Mouse (Mus musculus) myocyte (in vitro differentiated cells): ENCODE data around the gene Ascl3. TPM values are rescaled to one million over a fixed set of nuclear protein-coding genes. Genes with fewer than 3 reads are reported as not detected.

Experiments
- H3K27me3 ChIP-seq: one replicate; pipeline ENCODE4 v1.6.1; 2011; ENCODE audit not compliant: control insufficient read depth, insufficient read depth, insufficient read length
- H3K36me3 ChIP-seq: one replicate; pipeline ENCODE4 v1.6.1; 2011; ENCODE audit not compliant: control insufficient read depth, insufficient read depth
- H3K4me2 ChIP-seq: one replicate; pipeline ENCODE4 v1.6.1; 2011; ENCODE audit warnings: low read depth, control low read depth
- H3K4me3 ChIP-seq: one replicate; pipeline ENCODE4 v1.5.1; 2011; ENCODE audit warnings: mild to moderate bottlenecking, control low read depth, moderate library complexity
- H3K79me2 ChIP-seq: one replicate; pipeline ENCODE4 v1.6.1; 2011; ENCODE audit not compliant: control insufficient read depth, insufficient read depth
- H3ac ChIP-seq: one replicate; pipeline ENCODE4 v1.6.1; 2011; ENCODE audit not compliant: control insufficient read depth, insufficient read length
- CEBPB ChIP-seq: IDR thresholded peaks from 2 replicates; pipeline ENCODE4 v1.6.1; 2011; ENCODE audit warnings: mild to moderate bottlenecking, moderate library complexity; ENCODE audit not compliant: poor library complexity, insufficient read depth, severe bottlenecking
- E2F4 ChIP-seq: IDR thresholded peaks from one replicate; pipeline ENCODE4 v1.6.1; 2011; ENCODE audit warnings: mild to moderate bottlenecking, control low read depth, moderate library complexity; ENCODE audit not compliant: insufficient read depth
- MAX ChIP-seq: IDR thresholded peaks from one replicate; pipeline ENCODE4 v1.6.1; 2011; ENCODE audit warnings: low read depth, mild to moderate bottlenecking, control low read depth
- MYOD1 ChIP-seq, 3 experiments: IDR thresholded peaks; one replicate each; pipeline ENCODE4 v1.6.1; 2011; ENCODE audit warnings: control low read depth in 2 of 3, low read depth in 2 of 3, mild to moderate bottlenecking in 2 of 3, moderate library complexity in 1 of 3; ENCODE audit not compliant: insufficient read length in 2 of 3, control insufficient read depth in 1 of 3
- MYOG ChIP-seq, 3 experiments: IDR thresholded peaks; one replicate each; pipeline ENCODE4 v1.6.1; 2011; ENCODE audit warnings: control low read depth in 2 of 3, low read depth in 2 of 3, mild to moderate bottlenecking in 2 of 3; ENCODE audit not compliant: insufficient read length in 2 of 3, control insufficient read depth in 1 of 3, insufficient read depth in 1 of 3
- POLR2A ChIP-seq: IDR thresholded peaks from one replicate; pipeline ENCODE4 v1.6.1; 2011; ENCODE audit warnings: low read depth, mild to moderate bottlenecking, control low read depth, moderate library complexity; ENCODE audit not compliant: insufficient read length
- POLR2AphosphoS2 ChIP-seq: IDR thresholded peaks from one replicate; pipeline ENCODE4 v1.6.1; 2011; ENCODE audit warnings: low read depth, control low read depth; ENCODE audit not compliant: insufficient read length
- REST ChIP-seq: IDR thresholded peaks from one replicate; pipeline ENCODE4 v1.6.1; 2011; ENCODE audit warnings: mild to moderate bottlenecking, control low read depth, moderate library complexity; ENCODE audit not compliant: insufficient read depth, insufficient read length
- SRF ChIP-seq: IDR thresholded peaks from one replicate; pipeline ENCODE4 v1.6.1; 2011; ENCODE audit warnings: low read depth; ENCODE audit not compliant: control insufficient read depth, insufficient read length
- TCF12 ChIP-seq: IDR thresholded peaks from one replicate; pipeline ENCODE4 v1.6.1; 2011; ENCODE audit warnings: mild to moderate bottlenecking, control low read depth; ENCODE audit not compliant: poor library complexity, insufficient read depth, severe bottlenecking
- TCF3 ChIP-seq: IDR thresholded peaks from one replicate; pipeline ENCODE4 v1.6.1; 2011; ENCODE audit warnings: low read depth, control low read depth; ENCODE audit not compliant: insufficient read length
- USF1 ChIP-seq: IDR thresholded peaks from one replicate; pipeline ENCODE4 v1.6.1; 2011; ENCODE audit warnings: low read depth, mild to moderate bottlenecking, control low read depth, moderate library complexity
- polyA plus RNA-seq: library from polyadenylated mRNA; unstranded; fragments of >200 nt; fragmentation: generic; extraction: Trizol; gene quantifications from one replicate; pipeline ENCODE4 v1.2.1, GENCODE M21; 2012; ENCODE audit warnings: missing spikeins

The Ascl3 gene
- 0.24 TPM for polyA plus RNA-seq

- Histone ChIP-seq H3K27me3 (no peaks in the 10 kb centered on the region), H3K4me3 (no peak within 1 kb of the TSS), H3ac (no peak within 1 kb of the TSS), H3K79me2 (no peaks in the 10 kb centered on the region), H3K36me3 (peaks cover 17% of the 10 kb centered on the region), H3K4me2 (peak within 1 kb of the TSS; percentile 42)
- TF ChIP-seq TCF12 (no peak), SRF (no peak), REST (no peak), POLR2AphosphoS2 (no peak), MAX (no peak), CEBPB (no peak), USF1 (no peak), POLR2A (no peak), TCF3 (no peak)
Measured at GRCm38 (mm10) chr7:109731626-109732025, at the start of gene Ascl3. Gene Ascl3, minus strand, starts transcription at chr7:109731726.

- no peak overlapping the region for H3ac ChIP-seq
- TF ChIP-seq TCF12 (no peak), USF1 (no peak), POLR2A (no peak), REST (no peak), MAX (no peak), TCF3 (no peak), MYOD1 (IDR thresholded peaks at IDR 0.05; ENCODE audit: control insufficient read depth in 1 of 3, insufficient read length in 2 of 3, low read depth in 2 of 3) (no peak), CEBPB (no peak), MYOG (IDR thresholded peaks at IDR 0.05; ENCODE audit: control insufficient read depth in 1 of 3, insufficient read depth in 1 of 3, insufficient read length in 2 of 3, low read depth in 2 of 3) (no peak), POLR2AphosphoS2 (no peak), SRF (no peak), E2F4 (no peak)
- peak overlapping the region; percentile 12 for H3K4me2 ChIP-seq
- peaks cover 45% of the 10 kb centered on the region for H3K27me3 ChIP-seq
- no peaks in the 10 kb centered on the region for H3K36me3 ChIP-seq
- H3K4me3 ChIP-seq = no peak overlapping the region
- H3K79me2 ChIP-seq = no peaks in the 10 kb centered on the region
Measured at GRCm38 (mm10) chr7:109781087-109781469, 49.6 kb upstream of the Ascl3 start.

- H3K79me2 ChIP-seq = no peaks in the 10 kb centered on the region
- no peak overlapping the region for H3K4me2 ChIP-seq
- H3K27me3 ChIP-seq = peaks cover 4% of the 10 kb centered on the region
- H3K36me3 ChIP-seq = no peaks in the 10 kb centered on the region
- no peak overlapping the region for H3K4me3 ChIP-seq
- no peak for TF ChIP-seq MYOG (IDR thresholded peaks at IDR 0.05; ENCODE audit: control insufficient read depth in 1 of 3, insufficient read depth in 1 of 3, insufficient read length in 2 of 3, low read depth in 2 of 3)
- no peak for TF ChIP-seq MYOD1 (IDR thresholded peaks at IDR 0.05; ENCODE audit: control insufficient read depth in 1 of 3, insufficient read length in 2 of 3, low read depth in 2 of 3)
- no peak for TF ChIP-seq TCF12
- TF ChIP-seq TCF3 = no peak
- TF ChIP-seq REST = no peak
- no peak for TF ChIP-seq CEBPB
- TF ChIP-seq MAX = no peak
- no peak for TF ChIP-seq POLR2AphosphoS2
- no peak for TF ChIP-seq SRF
- no peak for TF ChIP-seq POLR2A
- TF ChIP-seq USF1 = no peak
- TF ChIP-seq E2F4 = no peak
- H3ac ChIP-seq = no peak overlapping the region
Measured at GRCm38 (mm10) chr7:109772251-109772650, 40.7 kb upstream of the Ascl3 start.

- TF ChIP-seq SRF = no peak
- TF ChIP-seq CEBPB = no peak
- TF ChIP-seq POLR2AphosphoS2 = no peak
- TF ChIP-seq MYOG (IDR thresholded peaks at IDR 0.05; ENCODE audit: control insufficient read depth in 1 of 3, insufficient read depth in 1 of 3, insufficient read length in 2 of 3, low read depth in 2 of 3) = no peak
- TF ChIP-seq POLR2A = no peak
- no peak for TF ChIP-seq MYOD1 (IDR thresholded peaks at IDR 0.05; ENCODE audit: control insufficient read depth in 1 of 3, insufficient read length in 2 of 3, low read depth in 2 of 3)
- TF ChIP-seq E2F4 = no peak
- TF ChIP-seq MAX = no peak
- no peak for TF ChIP-seq REST
- TF ChIP-seq TCF3 = no peak
- TF ChIP-seq TCF12 = no peak
- TF ChIP-seq USF1 = no peak
- Histone ChIP-seq H3K4me2 (no peak overlapping the region), H3K79me2 (no peaks in the 10 kb centered on the region)
Measured at GRCm38 (mm10) chr7:109768699-109769383, 37.3 kb upstream of the Ascl3 start.

More at GRCm38 (mm10) chr7:109768699-109769383, 37.3 kb upstream of the Ascl3 start:
- H3K4me3 ChIP-seq = no peak overlapping the region
- no peak overlapping the region for H3ac ChIP-seq
- H3K27me3 ChIP-seq = peaks cover 6% of the 10 kb centered on the region
- H3K36me3 ChIP-seq = no peaks in the 10 kb centered on the region
